Mouse (Mus musculus): ENCODE data around the gene Ccdc116.

GRCm38 (mm10) chr16:17137355-17137754 is 9.7 kb downstream of the Ccdc116 start:
- TF ChIP-seq FLI1 (IDR thresholded peaks at IDR 0.05; ENCODE audit: low read length) (no peak), GATA1 (IDR thresholded peaks at IDR 0.05; ENCODE audit: borderline replicate concordance, low read length) (no peak)
